Mouse (Mus musculus) heart, embryonic 12.5 days (tissue): ENCODE results near the gene Ube3b. TPM values are rescaled to one million over a fixed set of nuclear protein-coding genes. Genes with fewer than 3 reads are reported as not detected.

Experiments
- ATAC-seq: fragments of 200-750 bp; cut with Nextera tagmentation; 2 replicates; pipeline ENCODE4 v1.8.0; 2017; ENCODE audit warnings: moderate TSS enrichment, moderate library complexity; ENCODE audit not compliant: insufficient number of reproducible peaks, low FRiP score
- H3K27ac ChIP-seq: fragments of 300-500 bp; sonication (generic); 2 replicates; pipeline ENCODE4 v1.5.1; 2016; ENCODE audit warnings: mild to moderate bottlenecking, moderate library complexity; ENCODE audit not compliant: poor library complexity, severe bottlenecking
- H3K27me3 ChIP-seq: fragments of 300-500 bp; sonication (generic); replicated peaks from 2 replicates; pipeline ENCODE4 v1.6.1; 2016; ENCODE audit warnings: mild to moderate bottlenecking, moderate library complexity
- H3K36me3 ChIP-seq: fragments of 300-500 bp; sonication (generic); 2 replicates; pipeline ENCODE4 v1.6.1; 2016; ENCODE audit warnings: mild to moderate bottlenecking, moderate library complexity
- H3K4me1 ChIP-seq: fragments of 300-500 bp; sonication (generic); replicated peaks from 2 replicates; pipeline ENCODE4 v1.6.1; 2016; ENCODE audit warnings: mild to moderate bottlenecking
- H3K4me2 ChIP-seq: fragments of 300-500 bp; sonication (generic); 2 replicates; pipeline ENCODE4 v1.6.1; 2016; ENCODE audit warnings: mild to moderate bottlenecking, moderate library complexity
- H3K4me3 ChIP-seq: fragments of 300-500 bp; sonication (generic); 2 replicates; pipeline ENCODE4 v1.5.1; 2016; ENCODE audit warnings: mild to moderate bottlenecking
- H3K9ac ChIP-seq: fragments of 300-500 bp; sonication (generic); 2 replicates; pipeline ENCODE4 v1.6.1; 2016; ENCODE audit warnings: mild to moderate bottlenecking, moderate library complexity
- H3K9me3 ChIP-seq: fragments of 300-500 bp; sonication (generic); replicated peaks from 2 replicates; pipeline ENCODE4 v1.6.1; 2016; ENCODE audit warnings: mild to moderate bottlenecking, moderate library complexity
- WGBS: fragments of 180-500 bp; shearing (Covaris S2); methylation state at CpG from one replicate; pipeline ENCODE4 v1.1.7; 2016; 5-methylcytosine and 5-hydroxymethylcytosine counted together
- polyA plus RNA-seq: library from polyadenylated mRNA; unstranded; fragments of >200 nt; fragmentation: Nextera tagmentation; extraction: Ambion mirVana; gene quantifications from 2 replicates; pipeline ENCODE4 v1.2.1, GENCODE M21; 2016

Gene Ube3b
- polyA plus RNA-seq, 1 experiment from 2014 or later, result 57.0 TPM

DNA sequence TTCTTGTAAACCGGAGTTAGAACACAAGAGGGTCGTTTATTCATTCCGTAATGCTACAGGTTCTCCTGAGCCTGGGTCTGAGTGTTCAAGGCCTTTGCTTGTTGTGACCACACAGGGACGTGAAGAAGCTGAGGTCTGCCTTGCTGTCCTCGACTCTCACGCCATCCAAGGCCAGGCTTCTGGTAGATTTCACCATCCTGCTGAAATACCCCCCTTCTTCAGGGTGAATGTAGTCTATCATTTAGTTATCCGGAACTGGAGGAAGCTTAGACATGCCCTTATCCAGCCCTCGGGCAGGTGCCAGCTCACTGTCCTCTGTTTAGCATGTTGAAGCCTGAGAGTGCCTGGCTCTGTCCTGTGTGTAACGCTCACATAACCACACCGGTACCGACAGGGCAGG lies 28.4 kb downstream of the Ube3b start:
- peaks cover 17% of the 10 kb centered on the region for H3K4me1 ChIP-seq
- H3K36me3 ChIP-seq, result peaks cover 93% of the 10 kb centered on the region
- 90% methylated on average over 11 of the region's 11 CpGs for WGBS
- no peaks in the 10 kb centered on the region for H3K27me3 ChIP-seq
- no peak for ATAC-seq
- no peak overlapping the region for H3K4me2 ChIP-seq
- no peaks in the 10 kb centered on the region for H3K9me3 ChIP-seq
- no peak overlapping the region for H3K27ac ChIP-seq
- no peak overlapping the region for H3K9ac ChIP-seq
- no peak overlapping the region for H3K4me3 ChIP-seq

DNA sequence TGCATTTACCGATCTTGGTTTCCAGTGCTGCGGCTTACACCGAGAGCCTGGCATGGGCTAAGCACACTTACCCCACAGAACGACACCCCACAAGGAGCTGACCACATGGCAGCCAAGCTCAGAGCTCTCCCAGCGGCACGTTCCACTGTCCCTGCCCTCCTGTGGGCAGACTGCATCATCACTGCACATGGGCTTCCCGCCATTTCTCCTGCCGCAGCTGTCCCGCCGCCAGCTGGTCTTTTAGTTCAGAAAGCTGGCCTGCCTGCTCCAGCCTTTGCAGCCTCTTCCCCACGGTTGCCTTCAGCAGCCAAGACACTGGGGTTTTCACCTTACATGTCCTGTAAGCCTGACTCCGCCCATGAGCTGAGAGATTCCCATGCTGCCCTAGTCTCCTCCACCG lies 30.0 kb downstream of the Ube3b start:
- no peaks in the 10 kb centered on the region for H3K9me3 ChIP-seq
- no peak overlapping the region for H3K4me3 ChIP-seq
- no peak overlapping the region for H3K4me2 ChIP-seq
- H3K9ac ChIP-seq, result no peak overlapping the region
- H3K4me1 ChIP-seq, result peaks cover 19% of the 10 kb centered on the region
- 89% methylated on average over 13 of the region's 13 CpGs for WGBS
- H3K36me3 ChIP-seq, result peaks cover 90% of the 10 kb centered on the region
- no peaks in the 10 kb centered on the region for H3K27me3 ChIP-seq
- ATAC-seq, result no peak
- no peak overlapping the region for H3K27ac ChIP-seq

DNA sequence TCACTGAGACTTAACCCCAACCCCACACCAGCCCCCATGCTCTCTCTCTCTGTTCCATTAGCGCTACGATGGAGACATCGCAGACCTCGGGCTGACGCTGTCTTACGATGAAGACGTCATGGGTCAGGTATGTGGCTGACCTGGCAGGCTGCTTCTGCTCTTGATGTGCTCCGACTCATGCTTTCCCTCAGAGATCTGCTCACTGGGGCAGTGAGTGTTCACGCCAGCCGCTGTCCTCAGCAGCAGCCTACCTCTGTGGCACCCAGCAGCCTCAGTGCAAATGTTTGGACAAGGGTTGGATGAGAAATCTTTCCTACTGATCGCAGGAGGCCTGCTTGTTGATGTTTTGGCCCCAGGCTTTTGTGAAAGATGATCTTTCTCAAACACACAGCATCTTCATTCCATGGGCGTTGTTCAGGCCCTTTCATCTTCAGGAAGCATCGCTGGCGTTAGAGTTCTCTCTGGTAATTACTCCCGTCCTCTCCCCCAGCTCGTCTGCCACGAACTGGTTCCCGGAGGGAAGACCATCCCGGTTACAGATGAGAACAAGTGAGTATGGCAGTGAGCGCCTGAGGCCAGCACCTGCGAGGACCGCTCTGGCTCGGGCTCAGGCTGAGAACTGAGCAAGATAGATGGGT lies 32.1 kb downstream of the Ube3b start:
- no peak for ATAC-seq

DNA sequence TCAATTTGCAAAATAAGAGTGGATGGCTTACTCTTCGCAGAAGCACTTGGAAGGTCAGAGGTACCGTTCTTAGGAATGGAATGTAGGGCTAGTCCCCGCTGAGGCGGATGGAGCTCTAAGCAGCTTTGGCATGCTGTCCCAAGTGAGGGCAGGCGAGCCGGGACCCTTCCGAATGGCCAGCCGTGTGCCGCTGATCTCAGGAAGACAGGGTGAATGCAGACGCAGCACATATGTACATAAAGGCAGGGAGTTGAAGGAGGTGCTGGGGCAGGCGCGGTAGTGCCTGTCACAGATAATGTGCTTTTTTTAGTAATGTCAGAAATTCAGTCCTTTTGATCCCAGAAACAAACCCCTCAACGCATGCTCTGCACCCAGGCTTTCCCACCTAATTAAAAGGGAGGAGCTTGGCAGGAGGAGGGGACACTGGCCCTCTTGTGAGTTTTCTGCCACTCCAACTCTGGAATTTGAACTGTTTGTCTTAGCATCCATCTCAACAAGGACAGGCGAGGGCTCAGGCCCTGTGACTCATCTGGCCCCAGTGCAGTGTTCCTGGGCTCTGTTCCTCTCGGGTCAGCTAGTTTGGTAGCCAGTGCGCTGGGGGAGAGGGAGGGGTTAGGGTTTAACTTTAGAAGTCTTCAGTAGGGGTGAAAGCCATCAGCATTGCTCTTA lies 32.8 kb downstream of the Ube3b start:
- WGBS, result 39% methylated on average over 16 of the region's 16 CpGs
- Histone ChIP-seq H3K9ac (0 out of 2 replicates have a peak overlapping the region, but pooled peaks have one; percentile 28), H3K36me3 (peaks cover 90% of the 10 kb centered on the region), H3K4me3 (no peak overlapping the region), H3K9me3 (no peaks in the 10 kb centered on the region), H3K27me3 (no peaks in the 10 kb centered on the region), H3K4me1 (peaks cover 22% of the 10 kb centered on the region), H3K27ac (0 out of 2 replicates have a peak overlapping the region, but pooled peaks have one; percentile 37), H3K4me2 (no peak overlapping the region)
- ATAC-seq, result peak; percentile 26; the same call in 1 of the 2 replicates

More for the DNA sequence above, 32.1 kb downstream of the Ube3b start:
- Histone ChIP-seq H3K36me3 (peaks cover 90% of the 10 kb centered on the region), H3K27ac (0 out of 2 replicates have a peak overlapping the region, but pooled peaks have one; percentile 37), H3K9me3 (no peaks in the 10 kb centered on the region), H3K4me3 (no peak overlapping the region), H3K4me1 (peaks cover 22% of the 10 kb centered on the region), H3K4me2 (no peak overlapping the region), H3K9ac (no peak overlapping the region), H3K27me3 (no peaks in the 10 kb centered on the region)
- 74% methylated on average over 23 of the region's 23 CpGs for WGBS

DNA sequence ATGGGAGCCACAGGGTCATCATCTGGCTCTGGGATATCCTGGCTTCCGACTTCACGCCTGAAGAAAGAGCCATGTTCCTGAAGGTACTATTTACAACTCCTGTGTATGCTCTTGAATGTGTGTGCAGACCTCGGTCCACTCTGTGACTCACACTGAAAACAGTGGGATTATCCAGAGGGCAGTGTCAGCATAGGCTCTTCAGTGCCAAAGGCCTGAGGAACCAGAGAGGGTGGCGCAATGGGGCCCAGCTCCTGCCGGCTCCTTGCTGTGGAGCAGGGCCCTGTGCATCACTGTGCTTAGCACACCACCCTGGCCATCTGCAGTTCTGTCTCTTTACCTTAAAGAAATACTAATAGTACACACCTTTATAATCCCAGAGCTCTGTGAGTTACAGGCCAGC lies 35.2 kb downstream of the Ube3b start:
- Histone ChIP-seq H3K4me1 (peaks cover 22% of the 10 kb centered on the region), H3K9ac (no peak overlapping the region), H3K9me3 (no peaks in the 10 kb centered on the region), H3K4me2 (no peak overlapping the region), H3K27ac (no peak overlapping the region), H3K36me3 (peaks cover 90% of the 10 kb centered on the region), H3K27me3 (no peaks in the 10 kb centered on the region), H3K4me3 (no peak overlapping the region)
- no peak for ATAC-seq
- 92% methylated on average over 5 of the region's 5 CpGs for WGBS

DNA sequence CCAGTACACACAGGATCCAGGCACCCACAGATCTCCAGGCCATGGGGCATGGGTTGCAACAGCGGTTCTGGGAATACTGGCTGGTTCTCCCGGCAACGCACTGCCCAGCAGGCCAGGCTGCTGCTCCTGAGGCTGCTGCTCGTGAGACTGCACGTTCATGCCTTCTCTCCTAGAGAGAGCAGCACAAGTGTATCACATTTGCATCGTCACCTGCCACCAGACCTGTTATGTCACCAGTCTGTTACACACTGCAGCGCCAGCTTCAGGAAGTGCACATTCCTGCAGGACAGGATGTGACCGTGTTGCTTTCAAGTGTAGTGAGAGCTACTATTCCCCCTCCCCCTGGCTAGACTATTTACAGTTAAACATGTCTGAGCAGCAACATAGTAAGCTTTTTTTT lies 36.4 kb downstream of the Ube3b start:
- WGBS, result 68% methylated on average over 8 of the region's 8 CpGs
- no peaks in the 10 kb centered on the region for H3K27me3 ChIP-seq
- H3K9me3 ChIP-seq, result no peaks in the 10 kb centered on the region
- no peak overlapping the region for H3K27ac ChIP-seq
- H3K4me2 ChIP-seq, result no peak overlapping the region
- no peak overlapping the region for H3K4me3 ChIP-seq
- H3K4me1 ChIP-seq, result peaks cover 26% of the 10 kb centered on the region
- H3K36me3 ChIP-seq, result peaks cover 84% of the 10 kb centered on the region
- no peak for ATAC-seq
- H3K9ac ChIP-seq, result no peak overlapping the region

DNA sequence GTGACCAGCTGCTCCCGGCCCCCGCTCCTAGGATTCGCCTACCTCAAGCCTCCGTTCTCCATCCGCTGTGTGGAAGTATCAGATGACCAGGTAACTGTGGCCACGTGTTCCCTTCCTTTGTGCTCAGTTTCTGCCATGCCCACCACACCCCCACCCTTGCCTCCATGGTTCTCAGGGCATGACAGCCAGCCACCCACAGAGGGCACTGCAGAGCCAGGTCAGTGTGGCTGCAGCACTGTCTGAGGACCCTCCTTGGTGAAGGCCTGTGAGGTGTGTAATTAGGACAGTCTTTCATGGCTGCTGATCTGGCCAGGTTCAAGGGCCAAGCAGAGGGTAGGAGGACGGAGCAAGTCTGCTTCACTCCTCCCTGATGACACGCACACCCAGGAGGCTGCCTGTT lies 38.1 kb downstream of the Ube3b start:
- H3K27me3 ChIP-seq, result no peaks in the 10 kb centered on the region
- 86% methylated on average over 8 of the region's 8 CpGs for WGBS

DNA sequence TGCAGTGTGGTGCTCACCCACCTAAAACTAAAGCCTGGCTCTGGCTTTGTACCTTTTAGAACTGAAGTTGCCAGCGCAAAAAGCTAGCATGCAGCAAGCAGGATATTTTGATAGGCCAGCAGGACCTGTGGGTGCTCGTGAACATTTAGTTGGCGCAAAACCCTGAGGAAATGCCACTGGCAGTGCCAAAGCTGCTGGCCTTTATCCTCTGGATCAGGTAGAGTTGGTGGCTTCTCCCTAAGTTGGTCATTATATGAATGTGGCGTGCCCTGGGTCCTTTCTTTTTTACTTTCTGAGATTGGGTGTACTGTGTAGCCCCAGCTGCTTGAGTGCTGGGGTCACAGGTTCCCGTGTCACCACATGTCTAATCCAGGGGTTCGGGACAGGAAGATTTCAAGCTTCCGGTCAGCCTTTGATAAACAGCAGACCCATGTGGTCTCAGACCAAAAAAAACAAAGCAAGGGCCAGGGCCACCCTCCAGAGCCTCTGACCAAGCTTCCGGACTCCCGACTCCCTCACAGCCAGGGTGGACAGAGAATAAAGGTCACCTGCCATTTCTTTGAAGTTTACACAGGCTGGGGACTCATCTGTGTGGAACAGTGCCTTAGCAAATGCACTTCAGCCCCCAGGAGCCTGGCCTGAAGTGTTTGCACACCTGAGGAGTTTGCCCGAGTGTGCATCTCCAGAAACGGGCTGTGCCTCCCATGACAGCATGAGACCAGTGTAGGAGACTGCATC lies 41.3 kb downstream of the Ube3b start:
- Histone ChIP-seq H3K27ac (no peak overlapping the region), H3K27me3 (no peaks in the 10 kb centered on the region), H3K4me1 (peaks cover 16% of the 10 kb centered on the region), H3K4me3 (no peak overlapping the region), H3K9me3 (no peaks in the 10 kb centered on the region), H3K4me2 (no peak overlapping the region), H3K36me3 (peaks cover 45% of the 10 kb centered on the region), H3K9ac (no peak overlapping the region)
- WGBS, result 57% methylated on average over 11 of the region's 11 CpGs
- peak; percentile 34; the same call in 1 of the 2 replicates for ATAC-seq

More for the DNA sequence above, 38.1 kb downstream of the Ube3b start:
- no peak overlapping the region for H3K9ac ChIP-seq
- H3K27ac ChIP-seq, result no peak overlapping the region
- peaks cover 22% of the 10 kb centered on the region for H3K4me1 ChIP-seq
- no peak overlapping the region for H3K4me2 ChIP-seq
- peak; percentile 7; the same call in 1 of the 2 replicates for ATAC-seq
- peaks cover 71% of the 10 kb centered on the region for H3K36me3 ChIP-seq
- H3K9me3 ChIP-seq, result no peaks in the 10 kb centered on the region
- no peak overlapping the region for H3K4me3 ChIP-seq

DNA sequence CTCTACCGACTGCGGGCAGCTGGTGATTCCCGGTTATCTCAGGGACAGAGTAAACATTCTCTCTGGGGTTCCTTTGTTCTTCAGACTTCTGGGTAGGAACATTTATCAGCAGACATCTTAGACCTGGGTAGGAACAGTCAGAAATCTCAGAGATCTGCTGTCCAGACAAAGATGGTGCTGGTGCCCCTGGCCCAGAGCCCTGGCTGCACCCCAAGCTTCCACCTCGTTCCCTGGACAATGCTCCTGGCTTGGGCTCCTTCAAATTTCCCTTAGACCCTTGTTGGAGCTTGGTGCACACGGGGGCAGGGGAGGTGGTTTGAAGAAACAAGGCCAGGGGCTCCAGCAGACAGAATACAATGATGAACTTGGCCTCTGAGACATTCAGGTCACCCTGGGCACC lies 42.2 kb downstream of the Ube3b start:
- ATAC-seq, result no peak
- no peaks in the 10 kb centered on the region for H3K27me3 ChIP-seq
- H3K27ac ChIP-seq, result no peak overlapping the region
- no peak overlapping the region for H3K4me2 ChIP-seq
- H3K4me3 ChIP-seq, result no peak overlapping the region
- peaks cover 15% of the 10 kb centered on the region for H3K4me1 ChIP-seq
- WGBS, result 29% methylated on average over 5 of the region's 5 CpGs
- H3K9me3 ChIP-seq, result no peaks in the 10 kb centered on the region
- H3K9ac ChIP-seq, result no peak overlapping the region
- peaks cover 37% of the 10 kb centered on the region for H3K36me3 ChIP-seq

DNA sequence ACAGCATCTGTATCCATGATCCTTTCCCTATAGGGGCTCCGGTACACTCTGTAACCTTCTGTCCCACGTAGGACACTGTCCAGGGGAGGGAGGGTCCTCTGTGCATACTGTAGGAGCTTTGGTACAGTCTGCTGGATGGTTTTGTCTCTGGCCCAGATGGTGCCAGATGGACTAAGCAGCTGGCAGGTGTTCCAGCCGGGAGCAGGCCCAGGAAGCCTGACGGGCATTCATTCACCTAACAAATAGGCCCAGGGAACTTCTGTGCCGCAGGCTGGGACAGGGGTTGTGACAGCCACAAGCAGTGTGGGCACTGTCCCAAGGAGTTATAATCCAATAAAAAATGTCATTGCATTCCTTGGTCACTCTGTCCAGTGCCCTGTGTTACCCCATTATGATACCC lies 43.6 kb downstream of the Ube3b start:
- ATAC-seq, result no peak
- no peak overlapping the region for H3K4me2 ChIP-seq
- no peaks in the 10 kb centered on the region for H3K9me3 ChIP-seq
- no peak overlapping the region for H3K9ac ChIP-seq
- peaks cover 23% of the 10 kb centered on the region for H3K36me3 ChIP-seq
- no peak overlapping the region for H3K4me3 ChIP-seq
- WGBS, result 92% methylated on average over 5 of the region's 5 CpGs
- peaks cover 15% of the 10 kb centered on the region for H3K4me1 ChIP-seq
- no peaks in the 10 kb centered on the region for H3K27me3 ChIP-seq
- H3K27ac ChIP-seq, result no peak overlapping the region

DNA sequence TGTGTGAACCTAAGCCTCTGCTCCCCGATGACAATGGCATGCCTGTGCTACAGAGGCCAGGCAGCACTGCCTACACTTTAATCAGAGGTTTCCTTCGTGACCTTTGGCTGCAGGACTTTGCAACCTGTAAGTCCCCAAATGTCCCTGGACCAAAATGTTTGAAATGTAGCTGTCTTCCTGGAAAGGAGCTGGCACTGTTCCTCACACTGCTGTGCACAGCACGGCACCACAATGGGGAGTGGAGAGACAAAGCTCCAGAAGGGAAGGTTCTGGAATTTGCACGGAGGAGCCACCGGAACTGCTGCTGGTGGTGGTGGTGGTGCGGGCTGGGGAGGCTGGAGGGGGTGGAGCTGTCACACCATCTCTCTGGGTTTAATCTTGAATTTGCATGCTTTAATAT lies 46.3 kb downstream of the Ube3b start:
- no peaks in the 10 kb centered on the region for H3K9me3 ChIP-seq
- H3K4me1 ChIP-seq, result peaks cover 11% of the 10 kb centered on the region
- no peak overlapping the region for H3K27ac ChIP-seq
- H3K36me3 ChIP-seq, result no peaks in the 10 kb centered on the region
- no peak overlapping the region for H3K4me2 ChIP-seq
- no peaks in the 10 kb centered on the region for H3K27me3 ChIP-seq
- no peak overlapping the region for H3K9ac ChIP-seq
- ATAC-seq, result no peak
- WGBS, result 69% methylated on average over 6 of the region's 6 CpGs
- H3K4me3 ChIP-seq, result no peak overlapping the region
